Mouse (Mus musculus): Measurements from ENCODE around the gene Sept9. TPM values are rescaled to one million over a fixed set of nuclear protein-coding genes. Genes with fewer than 3 reads are reported as not detected.

The Sept9 gene
- polyA plus RNA-seq, 1 experiment from 2014 or later = 202 TPM

DNA sequence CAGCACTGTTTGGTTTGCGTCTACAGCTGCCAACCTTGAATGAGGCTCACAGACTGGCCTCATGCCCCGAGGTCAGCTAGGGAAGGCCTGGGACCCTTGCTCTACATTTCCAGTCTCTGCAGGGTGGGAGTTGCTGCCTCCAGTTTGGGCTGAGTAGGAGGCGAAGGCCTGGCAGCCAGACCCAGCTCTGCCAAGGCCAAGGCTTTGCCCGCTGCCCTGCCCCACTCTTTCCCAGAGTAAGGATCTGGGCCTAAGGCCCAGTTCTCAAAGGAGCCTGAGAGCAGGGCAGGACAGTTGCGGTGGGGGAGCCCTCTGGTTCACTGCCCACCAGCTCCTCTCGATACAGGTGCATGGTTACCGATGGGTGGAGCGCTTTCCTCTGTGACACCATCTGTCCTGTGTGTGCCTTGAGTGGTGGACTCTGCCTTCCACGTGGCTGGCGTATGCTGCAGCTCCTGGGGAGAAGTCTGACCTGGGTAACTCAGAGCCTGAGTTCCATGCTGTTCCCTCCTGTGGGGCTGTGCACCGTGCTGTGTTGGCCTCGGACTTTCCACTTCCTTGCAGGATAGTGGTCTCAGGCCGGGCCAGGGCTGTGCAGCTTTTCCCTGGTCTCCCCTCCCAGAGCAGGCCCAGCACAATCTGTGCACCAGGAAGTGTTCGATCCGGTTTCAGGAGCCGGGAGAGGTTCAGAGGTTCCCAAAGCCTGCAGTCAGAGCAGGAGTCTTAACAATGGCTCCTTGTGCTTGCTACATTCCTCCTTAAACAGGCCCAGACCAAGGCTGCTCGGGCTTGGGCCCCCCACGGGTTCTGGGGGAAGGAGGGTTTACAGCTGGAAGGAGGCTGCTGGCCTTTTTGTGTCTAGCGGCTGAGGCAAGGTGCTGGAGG, 85.5 kb downstream of the Sept9 start:
- peak overlapping the region; percentile 39 for H3K4me2 ChIP-seq
- 24% methylated on average over 19 of the region's 19 CpGs for WGBS
- no peaks in the 10 kb centered on the region for H3K27me3 ChIP-seq
- no peaks in the 10 kb centered on the region for H3K9me3 ChIP-seq
- peaks cover 88% of the 10 kb centered on the region for H3K4me1 ChIP-seq
- ATAC-seq (ENCODE audit: insufficient number of reproducible peaks, insufficient read depth, low FRiP score, low TSS enrichment, low read depth) = peak; percentile 69
- peak overlapping the region; percentile 59 for H3K9ac ChIP-seq
- peak overlapping the region; percentile 89 for H3K27ac ChIP-seq
- H3K4me3 ChIP-seq = no peak overlapping the region
- H3K36me3 ChIP-seq = peaks cover 22% of the 10 kb centered on the region

- H3K9ac ChIP-seq = no peak overlapping the region
- H3K9me3 ChIP-seq = no peaks in the 10 kb centered on the region
- H3K36me3 ChIP-seq = peaks cover 28% of the 10 kb centered on the region
- peak overlapping the region; percentile 39 for H3K4me2 ChIP-seq
- no peaks in the 10 kb centered on the region for H3K27me3 ChIP-seq
- peaks cover 82% of the 10 kb centered on the region for H3K4me1 ChIP-seq
- ATAC-seq (ENCODE audit: insufficient number of reproducible peaks, insufficient read depth, low FRiP score, low TSS enrichment, low read depth) = no peak
- H3K27ac ChIP-seq = peak overlapping the region; percentile 89
- no peak overlapping the region for H3K4me3 ChIP-seq
- WGBS = 33% methylated on average over 10 of the region's 10 CpGs
These were observed 86.1 kb downstream of the Sept9 start for GRCm38 (mm10) chr11:117285606-117285931.

GRCm38 (mm10) chr11:117287792-117288191, 88.3 kb downstream of the Sept9 start:
- peak overlapping the region; percentile 5; the same call in 1 of the 2 replicates for H3K27ac ChIP-seq
- WGBS = 83% methylated on average over 3 of the region's 3 CpGs
- H3K4me2 ChIP-seq = no peak overlapping the region
- no peak overlapping the region for H3K9ac ChIP-seq
- H3K4me1 ChIP-seq = peaks cover 65% of the 10 kb centered on the region
- no peak overlapping the region for H3K4me3 ChIP-seq
- no peak for ATAC-seq (ENCODE audit: insufficient number of reproducible peaks, insufficient read depth, low FRiP score, low TSS enrichment, low read depth)
- no peaks in the 10 kb centered on the region for H3K9me3 ChIP-seq
- H3K36me3 ChIP-seq = peaks cover 42% of the 10 kb centered on the region
- no peaks in the 10 kb centered on the region for H3K27me3 ChIP-seq

DNA sequence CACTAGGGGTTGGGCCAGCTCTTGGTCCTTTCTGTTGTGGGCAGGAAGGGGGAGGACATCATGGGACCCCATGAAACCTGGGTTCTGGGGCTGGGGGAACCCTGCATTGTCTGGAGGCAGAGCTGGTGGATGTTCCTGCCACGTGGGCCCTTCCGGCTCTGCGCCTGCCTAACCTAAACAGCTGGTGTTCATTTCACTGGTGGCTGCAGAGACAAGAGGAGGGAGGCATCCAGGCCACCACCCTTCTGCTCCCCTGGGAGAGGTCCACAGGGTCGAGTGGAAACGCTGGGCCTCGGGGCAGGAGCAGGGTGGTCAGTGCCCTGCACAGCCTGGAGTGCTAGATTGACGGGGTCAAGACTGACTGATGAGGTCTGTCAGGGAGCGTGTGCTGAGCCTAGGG, 89.3 kb downstream of the Sept9 start:
- 47% methylated on average over 8 of the region's 8 CpGs for WGBS

DNA sequence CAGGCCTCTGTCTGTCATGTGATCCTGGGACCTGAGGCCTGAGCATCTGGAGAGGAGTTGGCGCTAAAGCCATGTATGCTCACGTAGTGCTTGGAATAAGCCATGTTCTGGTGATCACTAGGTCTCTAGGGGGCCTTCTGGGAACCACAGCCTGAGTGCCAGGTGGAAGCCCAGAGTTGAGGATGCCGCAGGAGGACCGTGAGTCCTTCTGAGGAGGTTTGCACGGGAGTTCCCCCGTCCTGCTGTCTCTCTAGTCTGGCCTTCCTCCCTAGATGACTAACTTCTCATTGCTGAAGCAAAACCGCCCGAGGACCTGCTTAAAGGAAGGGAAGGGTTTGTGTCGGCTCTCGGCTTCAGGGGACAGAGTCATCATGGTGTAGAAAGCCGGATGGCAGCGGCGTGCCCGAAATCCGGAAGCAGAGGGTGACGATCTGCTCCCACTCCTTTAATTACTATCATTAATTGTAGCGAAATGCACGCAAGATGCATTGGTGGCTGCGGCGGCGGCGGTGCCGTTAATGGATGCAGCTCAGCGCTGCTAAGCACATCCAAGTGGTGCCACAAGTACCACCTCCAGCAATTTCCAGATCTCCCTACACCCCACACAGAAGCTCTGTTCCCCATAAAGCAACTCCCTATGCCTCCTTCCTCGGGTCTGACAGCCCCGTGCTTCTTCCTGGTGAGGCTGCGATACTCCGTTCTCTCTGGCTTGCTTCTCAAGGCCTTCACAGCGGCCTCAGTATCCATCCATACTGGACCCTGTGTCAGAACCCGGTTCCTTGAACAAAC, 92.0 kb downstream of the Sept9 start:
- ATAC-seq (ENCODE audit: insufficient number of reproducible peaks, insufficient read depth, low FRiP score, low TSS enrichment, low read depth) = no peak
- Histone ChIP-seq H3K9ac (no peak overlapping the region), H3K27ac (0 out of 2 replicates have a peak overlapping the region, but pooled peaks have one; percentile 1), H3K9me3 (no peaks in the 10 kb centered on the region), H3K27me3 (no peaks in the 10 kb centered on the region), H3K4me2 (no peak overlapping the region), H3K4me3 (no peak overlapping the region), H3K4me1 (peaks cover 57% of the 10 kb centered on the region), H3K36me3 (peaks cover 44% of the 10 kb centered on the region)
- WGBS = 94% methylated on average over 30 of the region's 30 CpGs

More for the DNA sequence above, 89.3 kb downstream of the Sept9 start:
- Histone ChIP-seq H3K4me2 (no peak overlapping the region), H3K27ac (peak overlapping the region; percentile 11; the same call in 1 of the 2 replicates), H3K27me3 (no peaks in the 10 kb centered on the region), H3K36me3 (peaks cover 41% of the 10 kb centered on the region), H3K9me3 (no peaks in the 10 kb centered on the region), H3K4me1 (peaks cover 57% of the 10 kb centered on the region), H3K9ac (no peak overlapping the region), H3K4me3 (no peak overlapping the region)
- no peak for ATAC-seq (ENCODE audit: insufficient number of reproducible peaks, insufficient read depth, low FRiP score, low TSS enrichment, low read depth)

GRCm38 (mm10) chr11:117292446-117292845, 93.0 kb downstream of the Sept9 start:
- Histone ChIP-seq H3K4me3 (no peak overlapping the region), H3K9me3 (no peaks in the 10 kb centered on the region), H3K36me3 (peaks cover 52% of the 10 kb centered on the region), H3K4me2 (no peak overlapping the region), H3K9ac (no peak overlapping the region), H3K27me3 (no peaks in the 10 kb centered on the region), H3K4me1 (peaks cover 55% of the 10 kb centered on the region), H3K27ac (0 out of 2 replicates have a peak overlapping the region, but pooled peaks have one; percentile 1)
- no peak for ATAC-seq (ENCODE audit: insufficient number of reproducible peaks, insufficient read depth, low FRiP score, low TSS enrichment, low read depth)
- WGBS = 85% methylated on average over 11 of the region's 11 CpGs

DNA sequence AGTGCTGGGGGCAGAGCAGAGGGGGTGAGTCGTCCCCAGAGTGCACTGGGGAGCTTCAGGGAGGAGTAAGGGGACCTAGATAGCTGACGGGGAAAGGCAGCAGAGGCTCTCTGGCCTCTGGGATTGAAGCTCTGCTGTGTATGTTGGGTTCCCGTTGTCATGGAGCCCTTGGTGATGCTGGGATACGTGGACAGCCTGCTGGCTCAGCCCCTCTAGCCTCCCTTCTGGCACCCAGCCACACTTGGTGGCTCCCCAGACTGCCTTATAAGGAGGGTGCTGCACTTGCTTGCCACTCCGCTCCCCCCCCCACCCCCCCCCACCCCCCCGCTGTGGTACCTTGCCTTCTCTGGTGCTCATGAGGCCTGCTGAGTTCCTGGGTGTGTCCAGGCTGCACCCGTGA, 95.8 kb downstream of the Sept9 start:
- 60% methylated on average over 7 of the region's 7 CpGs for WGBS
- Histone ChIP-seq H3K9ac (0 out of 2 replicates have a peak overlapping the region, but pooled peaks have one; percentile 36), H3K4me2 (no peak overlapping the region), H3K9me3 (no peaks in the 10 kb centered on the region), H3K27me3 (no peaks in the 10 kb centered on the region), H3K27ac (peak overlapping the region; percentile 75; the same call in 1 of the 2 replicates), H3K36me3 (peaks cover 54% of the 10 kb centered on the region), H3K4me3 (no peak overlapping the region), H3K4me1 (peaks cover 47% of the 10 kb centered on the region)
- ATAC-seq (ENCODE audit: insufficient number of reproducible peaks, insufficient read depth, low FRiP score, low TSS enrichment, low read depth) = no peak

GRCm38 (mm10) chr11:117296116-117296499, 96.6 kb downstream of the Sept9 start:
- Histone ChIP-seq H3K4me2 (0 out of 2 replicates have a peak overlapping the region, but pooled peaks have one; percentile 9), H3K27ac (peak overlapping the region; percentile 75), H3K27me3 (no peaks in the 10 kb centered on the region), H3K4me3 (no peak overlapping the region), H3K9me3 (no peaks in the 10 kb centered on the region), H3K4me1 (peaks cover 53% of the 10 kb centered on the region), H3K9ac (peak overlapping the region; percentile 52; the same call in 1 of the 2 replicates), H3K36me3 (peaks cover 48% of the 10 kb centered on the region)
- ATAC-seq (ENCODE audit: insufficient number of reproducible peaks, insufficient read depth, low FRiP score, low TSS enrichment, low read depth) = no peak
- WGBS = 63% methylated on average over 4 of the region's 4 CpGs

- H3K36me3 ChIP-seq = peaks cover 43% of the 10 kb centered on the region
- peaks cover 53% of the 10 kb centered on the region for H3K4me1 ChIP-seq
- H3K4me3 ChIP-seq = no peak overlapping the region
- H3K27ac ChIP-seq = peak overlapping the region; percentile 75
- peak; percentile 27; the same call in 1 of the 2 replicates for ATAC-seq (ENCODE audit: insufficient number of reproducible peaks, insufficient read depth, low FRiP score, low TSS enrichment, low read depth)
- H3K27me3 ChIP-seq = no peaks in the 10 kb centered on the region
- H3K9ac ChIP-seq = no peak overlapping the region
- H3K9me3 ChIP-seq = no peaks in the 10 kb centered on the region
- 63% methylated on average over 14 of the region's 14 CpGs for WGBS
- H3K4me2 ChIP-seq = 0 out of 2 replicates have a peak overlapping the region, but pooled peaks have one; percentile 9
These were observed 97.2 kb downstream of the Sept9 start for GRCm38 (mm10) chr11:117296500-117297189.

DNA sequence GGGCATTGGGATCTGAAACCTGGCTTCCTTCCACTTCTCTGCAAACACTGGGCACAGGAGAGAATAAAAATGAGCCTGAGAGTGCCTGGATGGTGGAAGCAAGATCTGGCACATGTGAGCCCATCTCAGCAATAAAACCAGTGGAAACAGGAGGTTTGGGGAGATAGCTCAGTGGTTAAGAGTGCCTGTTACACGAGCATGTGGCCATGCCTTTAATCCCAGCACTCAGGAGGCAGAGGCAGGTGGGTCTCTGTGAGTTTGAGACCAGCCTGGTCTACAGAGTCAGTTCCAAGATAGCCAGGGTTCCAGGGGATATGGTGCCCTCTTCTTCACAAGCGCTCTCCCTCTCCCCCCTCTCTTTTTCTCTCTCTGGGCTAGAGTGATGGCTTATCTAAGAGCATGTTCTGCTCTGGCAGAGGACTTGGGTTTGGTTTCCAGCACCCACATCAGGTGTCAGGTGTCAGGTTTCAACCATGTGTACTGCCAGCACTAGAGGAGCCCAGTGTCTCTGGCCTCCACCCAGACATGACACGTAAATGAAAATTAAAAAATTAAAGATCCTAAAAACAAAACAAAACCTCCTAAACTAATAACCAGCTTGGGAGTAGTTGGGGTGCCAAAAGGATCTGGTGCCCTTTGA, 97.8 kb downstream of the Sept9 start:
- H3K36me3 ChIP-seq = peaks cover 36% of the 10 kb centered on the region
- H3K4me3 ChIP-seq = no peak overlapping the region
- H3K9me3 ChIP-seq = no peaks in the 10 kb centered on the region
- no peak overlapping the region for H3K4me2 ChIP-seq
- no peaks in the 10 kb centered on the region for H3K27me3 ChIP-seq
- WGBS = 90% methylated on average over 3 of the region's 3 CpGs
- no peak overlapping the region for H3K9ac ChIP-seq
- no peak for ATAC-seq (ENCODE audit: insufficient number of reproducible peaks, insufficient read depth, low FRiP score, low TSS enrichment, low read depth)
- H3K4me1 ChIP-seq = peaks cover 56% of the 10 kb centered on the region
- peak overlapping the region; percentile 75 for H3K27ac ChIP-seq

GRCm38 (mm10) chr11:117299741-117300140, 100.3 kb downstream of the Sept9 start:
- Histone ChIP-seq H3K27ac (peak overlapping the region; percentile 94), H3K36me3 (peaks cover 41% of the 10 kb centered on the region), H3K4me3 (no peak overlapping the region), H3K4me2 (no peak overlapping the region), H3K27me3 (no peaks in the 10 kb centered on the region), H3K9me3 (no peaks in the 10 kb centered on the region), H3K9ac (no peak overlapping the region), H3K4me1 (peaks cover 64% of the 10 kb centered on the region)
- WGBS = 90% methylated on average over 6 of the region's 6 CpGs
- ATAC-seq (ENCODE audit: insufficient number of reproducible peaks, insufficient read depth, low FRiP score, low TSS enrichment, low read depth) = no peak

All from embryonic facial prominence, embryonic 13.5 days (tissue).